Mouse (Mus musculus): ENCODE data around the gene Zfp324.
A peak's percentile ranks its signal among the peaks of the same experiment; 100 is the strongest.

DNA sequence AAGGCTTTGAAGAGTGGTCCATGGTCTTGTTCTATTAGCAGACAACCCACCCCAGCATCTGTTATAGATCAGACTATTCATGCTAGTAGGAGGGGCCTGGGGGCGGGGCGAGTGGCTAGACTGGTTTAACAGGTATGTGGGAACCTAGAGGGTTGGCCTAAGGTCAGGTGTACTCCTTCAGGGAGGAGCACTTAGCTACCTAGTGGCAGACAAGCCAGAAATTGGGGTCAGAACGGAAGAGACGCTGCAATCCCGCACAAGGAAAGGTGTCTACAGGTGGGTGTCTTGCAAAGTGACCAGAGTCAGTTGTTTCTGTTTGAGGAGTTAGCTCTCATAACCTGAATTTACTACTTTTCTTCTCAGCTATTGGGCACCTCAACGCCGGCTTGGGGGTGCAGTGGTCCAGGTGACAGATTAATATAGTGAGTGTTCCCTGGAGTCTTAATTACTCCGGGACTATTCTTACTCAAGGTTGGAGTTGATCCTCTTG lies 38.4 kb upstream of the Zfp324 start, which contains the start of gene Rnf225:
- TF ChIP-seq POLR2A (IDR thresholded peaks at IDR 0.05; ENCODE audit: insufficient read depth, low read depth, low read length) (0 out of 2 replicates have a peak, but pooled peaks have one; percentile 17), CTCF (IDR thresholded peaks at IDR 0.05) (no peak)

Data from heart, adult 2 months (tissue).